Mouse (Mus musculus) subcutaneous adipose tissue, adult 2 months (tissue): ENCODE results near the gene AU018091. TPM values are rescaled to one million over a fixed set of nuclear protein-coding genes. Genes with fewer than 3 reads are reported as not detected.

Experiments
- polyA plus RNA-seq: library from polyadenylated mRNA; depleted of rRNA; stranded (reverse); fragments of >200 nt; gene quantifications from 2 replicates; pipeline ENCODE4 v1.2.3, GENCODE M21; 2012; ENCODE audit warnings: low replicate concordance; rRNA removed

The AU018091 gene
- not detected in 2 replicates for polyA plus RNA-seq

DNA sequence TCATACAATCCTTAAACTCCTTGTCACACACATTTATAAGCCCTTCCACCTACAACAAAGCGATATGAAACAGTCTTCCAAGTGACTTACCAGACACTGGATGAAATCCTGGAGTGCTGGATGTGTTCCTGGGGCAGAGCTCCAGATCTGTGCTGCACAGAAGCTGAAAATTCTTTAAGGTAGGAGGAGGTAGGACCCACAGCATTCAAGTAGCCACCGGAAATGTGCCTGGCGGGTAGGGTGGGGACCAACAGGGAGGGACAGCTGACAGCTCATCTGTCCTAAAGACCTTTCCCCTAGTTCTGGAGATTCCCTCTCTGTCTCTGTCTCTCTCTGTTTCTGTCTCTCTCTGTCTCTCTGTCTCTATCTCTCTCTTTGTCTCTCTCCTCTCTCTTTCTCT lies at the start of gene AU018091:
Gene AU018091 (minus strand): TSS at position 279 of the 400 bp plus-strand sequence.

Other genes with a start within 250 kb of the AU018091 start
- gene Nlrp12, start 80.5 kb upstream of the AU018091 start, polyA plus RNA-seq = 0.03 and 0.28 TPM in 2 replicates
- 514 and 603 TPM in 2 replicates for gene Myadm, start 119.9 kb upstream of the AU018091 start, polyA plus RNA-seq
- 4.6 and 13.7 TPM in 2 replicates for gene Prkcg, start 120.0 kb upstream of the AU018091 start, polyA plus RNA-seq
- gene Cacng7, start 163.8 kb upstream of the AU018091 start, polyA plus RNA-seq = 25.1 and 49.0 TPM in 2 replicates
- 0.31 TPM in 1 of 2 replicates, not detected in the other for gene Cacng8, start 221.5 kb upstream of the AU018091 start, polyA plus RNA-seq